Mouse (Mus musculus) small intestine, adult 2 months (tissue): ENCODE results near the gene Aldh16a1.

ENCODE experiments used
- CTCF ChIP-seq: fragments of 200-500 bp; IDR thresholded peaks from 2 replicates; pipeline ENCODE4 v1.5.1; 2012; ENCODE audit warnings: low read depth, mild to moderate bottlenecking, control low read depth, inconsistent platforms, low read length, moderate library complexity, mixed read lengths; ENCODE audit not compliant: insufficient replicate concordance, insufficient read length; ENCODE audit errors: extremely low read depth
- POLR2A ChIP-seq: fragments of 200-500 bp; IDR thresholded peaks from 2 replicates; pipeline ENCODE4 v1.6.1; 2012; ENCODE audit warnings: low read depth, mild to moderate bottlenecking, control low read depth, inconsistent platforms, low read length, moderate library complexity

- TF ChIP-seq CTCF (peak; percentile 37; the same call in 1 of the 2 replicates), POLR2A (no peak)
Measured at GRCm38 (mm10) chr7:45126844-45127699, 27.3 kb downstream of the Aldh16a1 start.
